Mouse (Mus musculus) heart, adult 18-20 months (tissue): ENCODE results near the gene Cd3d. TPM values are rescaled to one million over a fixed set of nuclear protein-coding genes. Genes with fewer than 3 reads are reported as not detected.

ENCODE experiments used
- DNase-seq, 2 experiments: peaks; one replicate each; pipeline ENCODE4 v3.0.0; 2021 to 2022; ENCODE audit warnings: mixed read lengths in 1 of 2
- total RNA-seq, 2 experiments: library from RNA; stranded (reverse); gene quantifications; 2 replicates each; pipeline ENCODE4 v1.2.3; 2021

The Cd3d gene
- total RNA-seq, 2 experiments from 2014 or later = 4.1 TPM; not detected in 1

- DNase-seq = no peak
These were observed 11.7 kb downstream of the Cd3d start for GRCm38 (mm10) chr9:44993268-44993667.

GRCm38 (mm10) chr9:44994962-44995361 is 13.4 kb downstream of the Cd3d start:
- DNase-seq = no peak

GRCm38 (mm10) chr9:44996590-44996989 is 15.0 kb downstream of the Cd3d start:
- DNase-seq = no peak

GRCm38 (mm10) chr9:44998138-44998537 is 16.6 kb downstream of the Cd3d start:
- DNase-seq = no peak

GRCm38 (mm10) chr9:44999171-44999570 is 17.6 kb downstream of the Cd3d start:
- DNase-seq = no peak

- DNase-seq = no peak
These were observed 18.2 kb downstream of the Cd3d start for GRCm38 (mm10) chr9:44999776-45000175.

- no peak for DNase-seq
These were observed 18.7 kb downstream of the Cd3d start for GRCm38 (mm10) chr9:45000249-45000648.

- DNase-seq = no peak
These were observed 25.8 kb downstream of the Cd3d start for GRCm38 (mm10) chr9:45007404-45007803.

GRCm38 (mm10) chr9:45008342-45008741 is 26.8 kb downstream of the Cd3d start:
- DNase-seq = no peak

GRCm38 (mm10) chr9:45009180-45010078 is 27.8 kb downstream of the Cd3d start, which contains the start of gene Cd3e:
Gene Cd3e (minus strand): TSS chr9:45009627.
- DNase-seq = no peak

- DNase-seq = no peak
These were observed 28.9 kb downstream of the Cd3d start for GRCm38 (mm10) chr9:45010461-45010860.

GRCm38 (mm10) chr9:45011291-45011690 is 29.7 kb downstream of the Cd3d start:
- DNase-seq = no peak

GRCm38 (mm10) chr9:45014879-45015278 is 33.3 kb downstream of the Cd3d start:
- DNase-seq = no peak

- no peak for DNase-seq
These were observed 34.3 kb downstream of the Cd3d start for GRCm38 (mm10) chr9:45015841-45016240.

GRCm38 (mm10) chr9:45018031-45018430 is 36.4 kb downstream of the Cd3d start:
- DNase-seq = no peak

- peak; percentile 38 to 69 for DNase-seq
These were observed 41.2 kb downstream of the Cd3d start for GRCm38 (mm10) chr9:45022800-45023199.

- DNase-seq = no peak
These were observed 42.1 kb downstream of the Cd3d start for GRCm38 (mm10) chr9:45023638-45024037.

GRCm38 (mm10) chr9:45024187-45024586 is 42.6 kb downstream of the Cd3d start:
- no peak for DNase-seq

- no peak for DNase-seq
These were observed 45.8 kb downstream of the Cd3d start for GRCm38 (mm10) chr9:45027376-45027775.

- DNase-seq = no peak
These were observed 48.8 kb downstream of the Cd3d start for GRCm38 (mm10) chr9:45030341-45030740.

GRCm38 (mm10) chr9:45032261-45032660 is 50.7 kb downstream of the Cd3d start:
- DNase-seq = no peak

- DNase-seq = no peak
These were observed 52.9 kb downstream of the Cd3d start for GRCm38 (mm10) chr9:45034526-45034925.
